Mouse (Mus musculus): Measurements from ENCODE around the gene Ethe1.

Gene Ethe1

GRCm38 (mm10) chr7:24564607-24565265 lies 22.6 kb upstream of the Ethe1 start:
- CTCF ChIA-PET: interaction anchor here (0.5 to 3.3 kb wide), 63 partner anchors 8 to 1182 kb away, joined by 3 to 26 read pairs (median 4); partner anchors contain the start of genes Pinlyp (in 2 of the 4), Xrcc1 (in 2 of the 4) and Irgq (in 1 of the 4)
- POLR2A ChIA-PET: interaction anchor here (0.5 to 2.0 kb wide), 21 partner anchors 9 to 325 kb away, joined by 3 to 8 read pairs (median 4); partner anchors contain the start of genes Irgq (in 1 of the 4), Pinlyp (in 1 of the 4) and Xrcc1 (in 1 of the 4)

GRCm38 (mm10) chr7:24565627-24566026 lies 21.7 kb upstream of the Ethe1 start:
- ChIA-PET POLR2A (interaction anchor here in 3 of 4 experiments (0.6 to 1.9 kb wide), 6 partner anchors 15 to 324 kb away, joined by 3 to 8 read pairs (median 4); no protein-coding TSS in a partner anchor), CTCF (interaction anchor here in 3 of 4 experiments (0.6 to 2.6 kb wide), 11 partner anchors 9 to 124 kb away, joined by 3 to 26 read pairs (median 8); no protein-coding TSS in a partner anchor)

- POLR2A ChIA-PET: interaction anchor here in 3 of 4 experiments (0.6 to 1.9 kb wide), 4 partner anchors 22 to 324 kb away, joined by 3 to 8 read pairs (median 4); no protein-coding TSS in a partner anchor
- CTCF ChIA-PET: interaction anchor here in 2 of 4 experiments (0.6 to 1.9 kb wide), 2 partner anchors 125 to 196 kb away, joined by 4 to 5 read pairs; no protein-coding TSS in a partner anchor
Observed at GRCm38 (mm10) chr7:24566206-24566605, 21.1 kb upstream of the Ethe1 start.

GRCm38 (mm10) chr7:24568512-24568911 lies 18.8 kb upstream of the Ethe1 start:
- CTCF ChIA-PET: interaction anchor here in 3 of 4 experiments (0.6 to 2.3 kb wide), 7 partner anchors 11 to 127 kb away, joined by 3 to 9 read pairs (median 3); no protein-coding TSS in a partner anchor
- POLR2A ChIA-PET: interaction anchor here in 3 of 4 experiments (0.6 to 1.1 kb wide), 5 partner anchors 10 to 61 kb away, joined by 3 to 5 read pairs (median 3); partner anchors contain the start of gene Irgq (in 1 of the 3)

GRCm38 (mm10) chr7:24571071-24571470 lies 16.3 kb upstream of the Ethe1 start:
- ChIA-PET POLR2A (interaction anchor here in 3 of 4 experiments (0.6 to 3.3 kb wide), 11 partner anchors 9 to 95 kb away, joined by 3 to 10 read pairs (median 4); partner anchors contain the start of genes Zfp428 (in 3 of the 3) and Cadm4 (in 1 of the 3)), CTCF (interaction anchor here in 3 of 4 experiments (0.5 to 2.8 kb wide), 10 partner anchors 24 to 129 kb away, joined by 3 to 20 read pairs (median 6); no protein-coding TSS in a partner anchor)

GRCm38 (mm10) chr7:24572455-24572854 lies 14.9 kb upstream of the Ethe1 start:
- CTCF ChIA-PET: interaction anchor here in 3 of 4 experiments (0.6 to 2.8 kb wide), 17 partner anchors 8 to 130 kb away, joined by 3 to 13 read pairs (median 4); partner anchors contain the start of gene Xrcc1 (in 1 of the 3)
- POLR2A ChIA-PET: interaction anchor here in 3 of 4 experiments (0.6 to 3.3 kb wide), 9 partner anchors 8 to 91 kb away, joined by 3 to 10 read pairs (median 4); partner anchors contain the start of genes Cadm4 (in 1 of the 3) and Xrcc1 (in 1 of the 3)

- POLR2A ChIA-PET: interaction anchor here in 3 of 4 experiments (0.7 to 1.9 kb wide), 4 partner anchors 10 to 279 kb away, joined by 4 to 9 read pairs (median 6); no protein-coding TSS in a partner anchor
- CTCF ChIA-PET: interaction anchor here in 3 of 4 experiments (0.6 to 1.8 kb wide), 4 partner anchors 10 to 41 kb away, joined by 4 read pairs; no protein-coding TSS in a partner anchor
Observed at GRCm38 (mm10) chr7:24574224-24574796, 13.0 kb upstream of the Ethe1 start.

- POLR2A ChIA-PET: interaction anchor here in 1 of 4 experiments (0.6 kb wide), 1 partner anchor 15 kb away, joined by 3 read pairs; no protein-coding TSS in a partner anchor
- CTCF ChIA-PET: no interaction called here
Observed at GRCm38 (mm10) chr7:24577811-24578210, 9.5 kb upstream of the Ethe1 start.

GRCm38 (mm10) chr7:24584876-24585275 lies 2.5 kb upstream of the Ethe1 start:
- ChIA-PET POLR2A (interaction anchor here in 1 of 4 experiments (1.1 kb wide), 1 partner anchor 14 kb away, joined by 3 read pairs; no protein-coding TSS in a partner anchor), CTCF (interaction anchor here in 3 of 4 experiments (0.6 to 3.7 kb wide), 6 partner anchors 9 to 78 kb away, joined by 4 to 21 read pairs (median 4); no protein-coding TSS in a partner anchor)

GRCm38 (mm10) chr7:24585995-24586394 lies 1.3 kb upstream of the Ethe1 start:
- ChIA-PET POLR2A (interaction anchor here in 2 of 4 experiments (0.7 to 1.3 kb wide), 4 partner anchors 9 to 66 kb away, joined by 3 to 4 read pairs (median 4); no protein-coding TSS in a partner anchor), CTCF (interaction anchor here in 3 of 4 experiments (0.6 to 3.7 kb wide), 12 partner anchors 8 to 379 kb away, joined by 3 to 21 read pairs (median 4); no protein-coding TSS in a partner anchor)

- CTCF ChIA-PET: interaction anchor here in 3 of 4 experiments (0.6 to 3.7 kb wide), 7 partner anchors 13 to 114 kb away, joined by 3 to 21 read pairs (median 5); no protein-coding TSS in a partner anchor
- POLR2A ChIA-PET: interaction anchor here in 3 of 4 experiments (0.5 to 1.2 kb wide), 4 partner anchors 12 to 187 kb away, joined by 3 to 4 read pairs (median 3); partner anchors contain the start of gene Smg9 (in 1 of the 3)
Observed at GRCm38 (mm10) chr7:24586828-24587227, 515 bp upstream of the Ethe1 start.

- ChIA-PET POLR2A (no interaction called here), CTCF (interaction anchor here in 2 of 4 experiments (0.5 to 3.7 kb wide), 4 partner anchors 13 to 115 kb away, joined by 5 to 21 read pairs (median 6); no protein-coding TSS in a partner anchor)
Observed at GRCm38 (mm10) chr7:24588336-24588735, 993 bp downstream of the Ethe1 start.

- ChIA-PET CTCF (interaction anchor here in 3 of 4 experiments (0.5 to 1.6 kb wide), 3 partner anchors 9 to 84 kb away, joined by 3 to 5 read pairs (median 3); no protein-coding TSS in a partner anchor), POLR2A (no interaction called here)
Observed at GRCm38 (mm10) chr7:24591735-24592134, 4.4 kb downstream of the Ethe1 start.

- CTCF ChIA-PET: interaction anchor here in 3 of 4 experiments (0.5 to 1.6 kb wide), 3 partner anchors 9 to 84 kb away, joined by 3 to 5 read pairs (median 3); no protein-coding TSS in a partner anchor
- POLR2A ChIA-PET: no interaction called here
Observed at GRCm38 (mm10) chr7:24592163-24592562, 4.8 kb downstream of the Ethe1 start.

- CTCF ChIA-PET: interaction anchor here in 1 of 4 experiments (0.6 kb wide), 1 partner anchor 16 kb away, joined by 3 read pairs; no protein-coding TSS in a partner anchor
- POLR2A ChIA-PET: no interaction called here
Observed at GRCm38 (mm10) chr7:24592781-24593180, 5.4 kb downstream of the Ethe1 start.

- CTCF ChIA-PET: interaction anchor here in 3 of 4 experiments (0.6 to 2.3 kb wide), 11 partner anchors 8 to 69 kb away, joined by 3 to 6 read pairs (median 3); partner anchors contain the start of gene Phldb3 (in 1 of the 3)
- POLR2A ChIA-PET: interaction anchor here (0.5 to 1.6 kb wide), 11 partner anchors 8 to 194 kb away, joined by 3 to 5 read pairs (median 4); partner anchors contain the start of genes Smg9 (in 1 of the 4) and Zfp428 (in 1 of the 4)
Observed at GRCm38 (mm10) chr7:24593621-24594308, 6.4 kb downstream of the Ethe1 start.

GRCm38 (mm10) chr7:24594309-24594803 lies 7.0 kb downstream of the Ethe1 start:
- ChIA-PET CTCF (interaction anchor here (0.6 to 2.3 kb wide), 12 partner anchors 9 to 68 kb away, joined by 3 to 8 read pairs (median 4); partner anchors contain the start of gene Phldb3 (in 1 of the 4)), POLR2A (interaction anchor here (0.5 to 1.6 kb wide), 13 partner anchors 8 to 195 kb away, joined by 3 to 5 read pairs (median 4); partner anchors contain the start of genes Smg9 (in 1 of the 4) and Zfp428 (in 1 of the 4))

Measured in embryonic stem cell, embryonic (primary cell).